Mouse (Mus musculus): ENCODE results near the gene Fuz.
"Not testable (repeated sequence)": the region's sequence is repeated elsewhere in the genome, so short reads cannot be mapped to it uniquely, and the experiment has no call there.

The Fuz gene

GRCm38 (mm10) chr7:44860576-44861428, 35.1 kb upstream of the Fuz start:
- DNase-seq (ENCODE audit: low spot score in 2 of 2) = peak; percentile 66 to 72

- DNase-seq (ENCODE audit: low spot score in 2 of 2) = no peak
Observed at GRCm38 (mm10) chr7:44861429-44861816, 34.5 kb upstream of the Fuz start.

- DNase-seq (ENCODE audit: low spot score in 2 of 2) = no peak
Observed at GRCm38 (mm10) chr7:44862434-44862833, 33.4 kb upstream of the Fuz start.

DNA sequence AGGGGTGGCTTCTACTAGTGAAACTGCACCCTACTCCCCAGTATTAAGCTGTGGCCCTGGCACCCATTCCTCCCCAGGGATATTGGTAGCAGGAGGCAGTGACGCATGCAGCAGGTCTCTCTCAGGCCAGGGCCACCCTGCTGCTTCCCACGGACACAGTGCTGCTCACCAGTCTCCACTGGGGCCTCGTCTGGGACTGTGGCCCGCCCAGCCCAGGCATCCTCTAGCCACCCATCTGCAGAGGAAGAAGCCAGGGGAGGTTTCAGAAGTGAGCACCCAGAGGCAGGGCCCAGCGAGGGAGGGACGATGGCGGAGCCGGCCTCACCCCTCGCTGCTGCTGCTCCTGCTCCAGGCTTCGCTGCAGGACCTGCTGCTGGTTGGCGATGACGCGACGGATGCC, 32.7 kb upstream of the Fuz start:
- DNase-seq (ENCODE audit: low spot score in 2 of 2) = no peak

GRCm38 (mm10) chr7:44863982-44864494, 31.8 kb upstream of the Fuz start:
- DNase-seq (ENCODE audit: low spot score in 2 of 2) = no peak

DNA sequence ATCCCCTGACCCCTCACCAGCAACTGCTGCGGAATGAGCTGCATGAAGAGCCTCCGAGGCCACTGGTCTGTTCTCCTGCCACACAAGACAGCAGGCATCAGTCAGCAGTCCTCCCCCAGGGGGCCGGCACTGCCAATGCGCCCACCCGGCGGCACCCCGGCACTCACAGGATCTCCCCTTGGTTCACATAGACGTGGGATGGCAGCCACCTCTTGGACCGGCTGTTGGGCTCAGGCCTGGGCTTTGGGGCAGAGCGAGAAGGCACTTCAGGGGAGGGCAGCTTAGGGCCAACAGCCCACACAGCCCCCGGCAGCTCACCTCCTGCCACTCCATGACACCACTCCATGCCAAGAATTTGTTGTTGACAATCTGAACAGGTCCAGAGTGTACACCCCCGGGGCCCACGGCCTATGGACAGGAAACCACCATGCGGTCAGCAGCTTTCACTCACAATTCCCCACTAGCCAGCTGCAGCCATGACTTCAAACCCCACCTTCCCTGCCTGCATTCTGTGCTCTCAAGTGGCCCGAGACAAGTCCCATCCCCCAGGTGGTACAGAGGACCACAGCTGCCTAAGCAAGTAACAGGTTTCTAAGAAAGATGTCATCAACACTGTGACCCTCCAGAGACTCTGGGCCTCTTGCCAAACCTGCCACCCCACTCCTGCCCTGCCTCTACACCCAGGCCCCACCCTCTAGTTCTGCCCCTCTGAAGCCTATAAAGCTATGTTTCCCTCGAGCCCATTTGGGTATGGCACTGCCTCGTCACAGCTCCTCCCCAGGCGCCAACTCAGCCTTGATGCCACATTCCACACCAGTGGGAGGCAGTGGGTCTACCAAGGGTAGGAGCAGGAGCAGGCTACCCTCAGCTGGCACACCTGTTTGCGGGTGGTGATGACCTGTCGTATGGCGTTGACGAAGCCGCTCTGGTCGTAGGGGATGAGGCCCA, 31.0 kb upstream of the Fuz start:
- DNase-seq (ENCODE audit: low spot score in 2 of 2) = no peak

GRCm38 (mm10) chr7:44866276-44867009, 29.4 kb upstream of the Fuz start:
- no peak for DNase-seq (ENCODE audit: low spot score in 2 of 2)

DNA sequence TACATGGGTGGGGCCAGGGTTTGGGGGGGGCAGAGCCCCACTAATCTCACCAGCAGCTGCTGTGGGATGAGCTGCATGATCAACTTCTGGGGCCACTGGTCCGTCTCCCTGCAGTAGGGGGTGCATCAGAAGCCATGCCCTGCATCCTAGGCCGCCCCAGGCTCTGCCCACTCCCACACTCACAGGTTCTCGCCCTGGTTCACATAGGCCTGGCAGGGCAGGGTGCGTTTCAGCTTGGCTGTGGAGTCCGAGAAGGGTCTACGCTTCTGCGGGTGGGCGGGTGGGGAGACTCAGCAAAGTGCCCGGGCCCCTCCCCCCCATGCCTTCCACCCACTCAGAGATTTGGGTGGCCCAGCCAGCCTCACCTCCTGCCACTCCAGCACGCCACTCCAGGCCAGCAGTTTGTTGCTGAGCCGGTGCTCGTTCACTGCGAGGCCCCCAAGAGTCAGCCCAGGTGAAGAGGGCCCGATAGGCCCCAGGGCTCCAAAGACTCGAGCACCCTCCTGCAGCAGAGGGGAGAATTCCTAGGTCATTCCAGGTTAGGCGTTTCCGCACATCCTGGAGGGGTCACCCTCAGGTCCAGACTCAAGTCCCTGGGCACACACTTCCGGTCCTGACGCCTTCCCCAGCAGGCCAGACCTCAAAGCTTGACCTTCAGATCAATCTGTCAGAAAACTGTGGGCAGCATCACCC, 28.7 kb upstream of the Fuz start:
- DNase-seq (ENCODE audit: low spot score in 2 of 2) = no peak

GRCm38 (mm10) chr7:44867802-44868201, 28.1 kb upstream of the Fuz start:
- no peak for DNase-seq (ENCODE audit: low spot score in 2 of 2)

DNA sequence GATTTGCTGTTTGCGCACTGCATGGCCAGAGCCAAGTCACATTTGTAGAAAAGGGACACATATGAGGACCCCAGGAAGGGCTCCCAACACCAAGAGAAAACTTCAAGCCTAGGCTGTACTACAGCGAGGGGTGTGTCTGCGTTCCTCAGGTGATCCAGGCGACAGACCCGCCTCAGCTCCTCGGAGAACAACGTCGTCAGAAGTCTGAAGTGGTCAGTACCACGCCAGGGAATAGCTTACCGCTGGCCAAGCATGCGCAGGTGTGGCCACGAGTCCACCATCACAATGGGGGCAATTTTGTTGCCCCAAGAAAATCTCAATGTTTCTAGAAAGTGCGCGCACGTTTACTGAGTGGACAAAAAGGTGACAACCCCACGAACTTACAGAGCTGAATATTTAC, 27.4 kb upstream of the Fuz start:
- DNase-seq (ENCODE audit: low spot score in 2 of 2) = no peak

DNA sequence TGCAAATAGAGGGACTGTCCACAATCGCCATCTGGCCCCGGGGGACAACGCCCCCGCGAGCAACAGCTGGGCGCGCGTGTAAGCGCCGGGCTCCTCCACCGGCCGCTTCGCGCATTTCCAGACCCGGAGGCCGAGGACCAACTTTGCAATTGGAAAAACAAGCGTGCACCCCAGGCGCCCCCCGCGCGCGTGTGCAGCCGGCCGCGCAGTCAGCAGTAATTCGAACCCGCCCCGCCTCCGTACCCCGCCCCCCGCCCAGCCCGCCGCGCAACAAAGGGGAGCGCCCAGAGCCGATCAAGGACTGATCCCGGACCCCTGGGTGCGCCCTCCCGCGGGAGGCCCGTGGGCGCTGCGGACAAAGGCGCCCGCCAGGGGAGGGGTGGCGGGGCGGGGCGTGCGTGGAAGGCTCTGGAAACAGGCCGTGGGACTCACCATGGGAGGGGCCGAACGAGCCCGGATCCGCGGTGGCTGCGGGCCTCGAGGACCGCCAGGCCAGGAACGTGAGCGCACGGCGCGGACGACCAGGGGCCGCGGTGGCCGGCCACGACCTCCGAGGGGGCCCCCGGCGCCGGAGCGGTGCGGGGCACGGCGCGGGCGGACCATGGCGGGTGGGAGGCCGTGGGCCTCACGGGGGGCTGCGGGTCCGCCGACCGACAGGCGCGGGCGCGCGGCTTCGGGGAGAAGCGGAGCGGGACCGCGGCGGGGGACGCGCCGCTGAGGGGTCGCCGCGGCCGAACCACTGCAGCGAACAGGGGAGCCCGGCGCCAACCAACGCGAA, 26.8 kb upstream of the Fuz start:
- DNase-seq (ENCODE audit: low spot score in 2 of 2) = no peak

- DNase-seq (ENCODE audit: low spot score in 2 of 2) = peak; percentile 97 to 98
Observed at GRCm38 (mm10) chr7:44869697-44870528, 26.0 kb upstream of the Fuz start, which contains the start of gene Ptov1. TSS of gene Ptov1 (minus strand) at chr7:44869788.

DNA sequence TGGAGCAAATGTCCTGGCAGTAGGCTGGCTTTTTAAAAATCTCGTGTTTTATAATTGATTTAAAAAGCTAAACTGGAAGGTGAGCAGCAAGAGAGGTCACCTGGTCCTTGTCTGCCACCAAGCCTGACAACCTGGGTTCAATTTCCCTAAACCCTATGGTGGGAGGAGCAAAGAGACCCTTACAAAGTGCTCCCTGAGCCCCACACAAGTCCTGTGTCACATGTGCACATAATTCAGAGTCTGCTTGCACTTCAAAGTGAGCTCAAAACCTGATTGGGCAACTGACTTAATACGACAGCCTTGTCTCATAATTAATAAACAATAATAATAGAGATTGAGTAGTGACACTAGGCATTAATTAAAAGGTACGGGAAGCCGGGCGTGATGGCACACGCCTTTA, 25.3 kb upstream of the Fuz start:
- DNase-seq (ENCODE audit: low spot score in 2 of 2) = no peak

- no peak for DNase-seq (ENCODE audit: low spot score in 2 of 2)
Observed at GRCm38 (mm10) chr7:44871181-44871580, 24.7 kb upstream of the Fuz start.

GRCm38 (mm10) chr7:44871774-44872173, 24.1 kb upstream of the Fuz start:
- not testable (repeated sequence) for DNase-seq (ENCODE audit: low spot score in 2 of 2)

DNA sequence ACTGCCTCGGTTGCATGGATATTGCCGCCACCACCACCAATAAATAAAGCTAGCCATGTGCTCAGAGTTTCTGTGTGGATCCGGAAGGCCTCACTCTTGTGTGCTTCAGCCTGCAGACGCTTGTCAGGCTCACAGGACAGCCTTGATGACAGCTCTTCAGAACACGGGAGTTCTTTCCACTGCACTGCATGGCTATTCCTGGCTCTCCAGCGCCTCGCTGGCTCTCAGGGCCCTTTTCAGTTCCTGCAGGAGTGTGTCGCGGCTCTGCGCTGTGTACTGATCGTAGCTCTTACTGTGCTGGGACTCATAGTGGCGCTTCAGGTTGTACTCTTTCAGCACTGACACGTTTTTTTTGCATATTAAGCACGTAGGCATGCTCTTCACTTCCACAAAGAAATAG, 18.0 kb upstream of the Fuz start:
- DNase-seq (ENCODE audit: low spot score in 2 of 2) = no peak

- DNase-seq (ENCODE audit: low spot score in 2 of 2) = no peak
Observed at GRCm38 (mm10) chr7:44883036-44883435, 12.8 kb upstream of the Fuz start.

GRCm38 (mm10) chr7:44884637-44885036, 11.2 kb upstream of the Fuz start:
- DNase-seq (ENCODE audit: low spot score in 2 of 2) = no peak

DNA sequence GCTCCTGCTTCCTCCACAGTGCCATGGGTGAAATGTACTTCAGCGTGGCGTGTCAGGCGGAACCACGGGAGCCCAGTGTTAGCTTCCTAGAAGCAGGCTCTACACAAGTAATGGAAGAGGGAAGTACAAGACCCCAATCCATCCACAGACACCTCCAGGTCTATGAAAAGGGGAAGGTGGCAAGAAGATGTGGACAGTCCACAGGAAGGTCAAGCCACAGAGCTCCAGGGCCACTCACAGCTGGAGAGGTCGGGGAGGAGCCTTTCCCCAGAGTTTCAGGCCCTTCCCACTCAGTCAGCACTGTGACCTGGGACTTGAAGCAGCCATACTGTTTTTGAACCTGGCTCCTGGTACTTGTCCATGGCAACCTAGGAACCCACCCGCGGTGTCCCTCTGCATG, 8.9 kb upstream of the Fuz start:
- no peak for DNase-seq (ENCODE audit: low spot score in 2 of 2)

Data from right cerebral cortex, adult 2 months (tissue).